Mouse (Mus musculus) lung, postnatal 0 days (tissue): ENCODE results near the gene Ppp1r15b.

Source experiments
- CTCF ChIP-seq: IDR thresholded peaks from 2 replicates; pipeline ENCODE4 v1.5.1; 2016; ENCODE audit warnings: antibody characterized with exemption, mild to moderate bottlenecking
- EP300 ChIP-seq: IDR thresholded peaks from 2 replicates; pipeline ENCODE4 v1.6.1; 2016; ENCODE audit warnings: antibody characterized with exemption, mild to moderate bottlenecking, control low read depth

GRCm38 (mm10) chr1:133165111-133165510 lies 34.2 kb downstream of the Ppp1r15b start:
- no peak for TF ChIP-seq CTCF
- no peak for TF ChIP-seq EP300
